Mouse (Mus musculus): ENCODE measurements at regions not wholly inside any gene's neighbourhood (a gene's known extent, or its start where the extent isn't known, plus 50 kb on each side); places are given as distances from the start of the nearest gene placed in this dataset.

- TF ChIP-seq CTCF (IDR thresholded peaks at IDR 0.05; ENCODE audit: extremely low read depth, insufficient read depth, low read length) (no peak), POLR2A (IDR thresholded peaks at IDR 0.05; ENCODE audit: extremely low read depth, insufficient read depth, low read length) (no peak)
These were observed 161.6 kb downstream of the Cetn3 start for GRCm38 (mm10) chr13:81944469-81944868.

Measured in cortical plate, adult 2 months (tissue).